Mouse (Mus musculus): ENCODE measurements at regions not wholly inside any gene's neighbourhood (a gene's known extent, or its start where the extent isn't known, plus 50 kb on each side); places are given as distances from the start of the nearest gene placed in this dataset.
"Not testable (repeated sequence)": the region's sequence is repeated elsewhere in the genome, so short reads cannot be mapped to it uniquely, and the experiment has no call there.

DNA sequence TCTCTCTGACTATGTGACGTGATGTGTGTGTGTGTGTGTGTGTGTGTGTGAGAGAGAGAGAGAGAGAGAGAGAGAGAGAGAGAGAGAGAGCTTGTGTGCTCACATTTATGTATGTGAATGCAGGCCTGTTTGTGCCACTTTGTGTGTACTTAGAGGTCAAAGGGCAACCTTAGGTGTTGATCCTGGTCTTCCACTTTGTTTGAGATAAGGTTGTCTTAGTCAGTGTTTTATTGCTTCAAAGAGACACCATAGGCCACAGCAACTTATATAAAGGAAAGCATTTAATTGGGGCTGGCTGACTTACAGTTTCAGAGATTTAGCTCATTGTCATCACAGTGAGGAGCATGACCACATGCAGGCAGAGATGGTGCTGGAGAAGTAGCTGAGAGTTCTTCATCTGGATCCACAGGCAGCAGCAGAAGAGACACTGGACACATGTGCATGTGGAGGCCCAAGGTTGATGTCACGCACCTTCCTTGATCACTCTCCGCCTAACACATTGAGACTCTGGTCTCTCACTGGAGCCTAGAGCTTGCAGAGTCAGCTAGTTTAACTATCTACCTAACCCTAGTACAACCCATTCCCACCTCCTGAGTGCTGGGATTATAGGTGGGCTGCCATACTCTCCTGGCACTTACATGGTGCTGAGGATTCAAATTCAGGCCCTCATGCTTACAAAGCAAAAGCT lies 85.9 kb upstream of the Eif4g2 start:
- TF ChIP-seq CTCF (IDR thresholded peaks at IDR 0.05; ENCODE audit: extremely low read depth, insufficient read length, insufficient replicate concordance, low read depth, low read length); POLR2A (IDR thresholded peaks at IDR 0.05; ENCODE audit: low read depth, low read length): not testable (repeated sequence)
